Mouse (Mus musculus) G1E-ER4 (cell line): ENCODE results near the gene Hvcn1. TPM values are rescaled to one million over a fixed set of nuclear protein-coding genes. Genes with fewer than 3 reads are reported as not detected.

Experiments
- GATA1 ChIP-seq: IDR thresholded peaks from one replicate; pipeline ENCODE4 v1.8.0; 2012; ENCODE audit warnings: low read length, inconsistent platforms
- polyA plus RNA-seq: library from polyadenylated mRNA; stranded (reverse); fragments of >175 nt; gene quantifications from 2 replicates; pipeline ENCODE4 v1.2.3, GENCODE M21; 2012

The Hvcn1 gene
- 0.29 and 0.55 TPM in 2 replicates for polyA plus RNA-seq

DNA sequence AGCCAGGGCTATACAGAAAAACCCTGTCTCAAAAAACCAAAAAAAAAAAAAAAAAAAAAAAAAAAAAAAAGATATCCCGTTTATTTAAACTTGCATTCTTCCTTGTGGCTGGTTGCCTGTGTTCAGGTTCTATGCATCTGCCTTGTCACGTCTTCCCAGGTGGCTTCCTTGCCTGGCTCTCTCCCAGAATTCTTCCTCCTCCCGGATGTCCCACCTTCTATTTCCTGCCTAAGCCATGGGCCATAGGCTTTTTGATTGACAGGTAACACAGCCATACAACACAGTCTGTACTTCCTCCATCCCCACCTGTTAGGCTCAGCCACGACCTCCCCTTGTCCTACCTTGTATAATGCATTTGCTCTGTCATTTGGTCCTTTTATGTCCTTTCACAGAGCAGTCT is at the start of gene Hvcn1:
TSS of gene Hvcn1 (plus strand) at position 330 of the 400 bp plus-strand sequence.
- TF ChIP-seq GATA1, result no peak

- TF ChIP-seq GATA1, result no peak
These were observed 48.7 kb upstream of the Hvcn1 start, which contains the start of gene Ppp1cc for GRCm38 (mm10) chr5:122157827-122158381. Gene Ppp1cc (plus strand): TSS chr5:122158278.

GRCm38 (mm10) chr5:122158557-122159515 is 47.8 kb upstream of the Hvcn1 start:
- no peak for TF ChIP-seq GATA1

GRCm38 (mm10) chr5:122163194-122163593 is 43.4 kb upstream of the Hvcn1 start:
- no peak for TF ChIP-seq GATA1

- no peak for TF ChIP-seq GATA1
These were observed 42.6 kb upstream of the Hvcn1 start for GRCm38 (mm10) chr5:122164011-122164410.

DNA sequence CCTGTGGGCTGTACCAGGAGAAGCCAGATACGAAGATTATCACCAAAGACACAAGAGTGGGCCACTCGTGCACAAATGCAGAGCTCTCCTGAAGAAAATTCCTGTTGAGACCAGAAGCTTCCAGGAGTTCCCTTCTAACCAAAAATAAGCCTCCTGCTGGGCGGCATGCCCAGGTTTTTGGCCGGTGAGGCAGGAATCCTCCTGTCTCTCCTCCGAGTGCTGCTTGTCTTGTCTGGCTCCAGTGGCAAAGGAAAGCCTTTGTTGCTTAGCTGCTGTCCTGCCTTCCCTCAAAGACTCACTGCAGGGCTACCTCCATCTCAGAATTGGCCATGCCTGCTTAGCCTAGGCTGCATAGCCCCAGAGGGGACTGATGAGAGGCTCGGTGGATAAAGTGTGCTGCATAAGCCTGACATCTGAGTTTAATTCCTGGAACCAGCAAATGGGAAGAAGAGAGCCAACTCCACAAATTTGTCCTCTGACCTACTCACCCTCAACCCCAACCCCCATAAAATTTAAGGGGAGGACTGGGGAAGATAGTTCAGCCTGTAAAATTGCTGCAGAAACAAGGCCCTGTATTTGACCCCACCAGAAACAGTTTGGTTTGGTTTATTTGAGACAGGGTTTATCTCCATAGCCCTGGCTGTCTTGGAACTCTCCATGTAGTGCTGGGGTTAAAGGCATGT is 41.2 kb upstream of the Hvcn1 start:
- no peak for TF ChIP-seq GATA1

GRCm38 (mm10) chr5:122166636-122167161 is 39.9 kb upstream of the Hvcn1 start:
- no peak for TF ChIP-seq GATA1

DNA sequence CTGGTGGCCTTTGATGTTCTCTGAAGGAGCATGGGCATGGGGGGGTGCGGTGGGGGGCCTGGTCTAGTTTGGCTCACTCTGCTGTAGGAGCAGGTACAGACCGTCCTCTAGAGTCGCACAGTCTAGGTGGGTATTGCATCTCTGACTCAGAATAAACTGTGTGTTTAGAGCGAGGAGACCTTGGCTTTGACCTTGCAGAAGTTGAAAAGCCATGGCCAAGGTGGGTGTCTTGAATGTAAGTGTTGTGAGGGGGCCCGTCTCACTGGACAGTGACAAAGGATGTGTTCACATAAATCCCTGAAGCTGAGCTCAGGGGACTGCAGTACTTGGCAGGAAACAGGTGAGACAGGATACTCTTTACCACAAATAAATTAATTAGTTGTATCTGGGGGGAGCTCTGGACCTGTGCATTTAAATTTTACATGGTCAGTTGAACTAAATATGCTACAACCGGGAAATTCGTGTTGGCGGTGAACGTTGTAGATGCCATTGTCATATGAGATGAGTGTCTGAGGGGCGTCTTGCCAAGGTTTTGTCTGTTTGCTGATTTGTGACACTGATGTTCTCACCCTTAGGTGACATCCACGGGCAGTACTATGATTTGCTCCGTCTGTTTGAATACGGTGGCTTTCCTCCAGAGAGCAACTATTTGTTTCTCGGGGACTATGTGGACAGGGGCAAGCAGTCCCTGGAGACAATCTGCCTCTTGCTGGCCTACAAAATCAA is 38.1 kb upstream of the Hvcn1 start:
- no peak for TF ChIP-seq GATA1

DNA sequence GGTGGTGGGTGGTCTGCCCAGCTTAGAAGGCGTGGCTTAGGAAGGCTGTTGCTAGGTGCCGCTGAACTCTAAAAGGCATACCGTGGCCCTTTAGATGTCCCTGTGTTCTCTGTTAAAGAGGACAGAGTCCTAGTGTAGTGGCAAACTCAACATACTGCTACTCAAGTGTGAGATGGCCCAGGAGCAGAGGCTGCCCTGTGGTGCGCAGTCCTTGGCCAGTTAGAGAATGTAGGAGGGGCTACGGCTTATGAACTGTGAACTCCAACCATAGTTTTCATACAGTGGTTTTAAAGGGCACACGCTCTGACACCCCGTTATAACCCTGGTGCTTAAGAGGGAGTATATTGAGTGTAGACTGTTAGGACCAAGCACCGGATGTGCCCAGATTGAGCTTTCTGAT is 35.5 kb upstream of the Hvcn1 start:
- no peak for TF ChIP-seq GATA1

- TF ChIP-seq GATA1, result no peak
These were observed 31.2 kb upstream of the Hvcn1 start for GRCm38 (mm10) chr5:122175402-122175801.

GRCm38 (mm10) chr5:122175961-122176360 is 30.6 kb upstream of the Hvcn1 start:
- TF ChIP-seq GATA1, result no peak

- TF ChIP-seq GATA1, result no peak
These were observed 30.2 kb upstream of the Hvcn1 start for GRCm38 (mm10) chr5:122176398-122176797.

DNA sequence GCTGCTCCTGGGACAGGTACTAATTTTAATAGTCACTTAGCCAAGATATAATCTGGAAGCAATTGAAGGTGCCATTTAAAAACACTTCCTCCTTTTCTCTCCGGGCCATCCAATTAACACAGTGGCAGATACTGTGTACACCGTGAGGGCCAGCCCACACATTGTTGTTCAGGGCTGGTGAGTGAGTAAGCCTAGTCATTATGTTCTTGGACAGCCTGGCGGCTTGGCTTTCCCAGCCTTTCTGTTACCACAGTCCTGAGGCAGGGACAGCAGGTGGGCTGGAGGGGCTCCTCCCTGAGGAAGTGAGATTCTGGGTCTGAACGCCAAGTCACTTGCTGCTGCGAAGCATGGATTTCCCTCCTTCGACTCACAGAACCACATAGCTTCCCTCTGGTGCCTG is 26.9 kb upstream of the Hvcn1 start:
- TF ChIP-seq GATA1, result no peak

GRCm38 (mm10) chr5:122184283-122184806 is 22.3 kb upstream of the Hvcn1 start:
- TF ChIP-seq GATA1, result no peak

DNA sequence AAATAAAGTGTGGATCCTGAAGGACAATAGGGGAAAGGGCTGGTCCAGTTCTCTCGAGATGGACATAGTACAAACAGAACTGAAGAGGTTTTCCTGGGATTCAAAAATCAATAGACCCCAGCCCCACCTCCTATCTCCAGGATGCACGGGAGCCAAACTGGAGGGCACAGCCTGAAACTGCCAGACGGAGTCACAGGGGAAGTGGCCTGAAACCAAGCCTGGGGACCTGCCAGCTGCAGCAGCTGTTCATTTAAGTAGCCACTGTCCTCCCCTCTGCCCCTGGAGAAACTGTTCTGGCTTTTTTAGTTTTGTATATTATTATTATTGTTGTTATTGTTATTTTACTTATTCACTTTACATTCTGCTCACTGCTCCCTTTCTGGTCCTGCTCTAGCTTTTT is 17.5 kb upstream of the Hvcn1 start:
- no peak for TF ChIP-seq GATA1
